Mouse (Mus musculus) Patski (cell line): ENCODE measurements at regions not wholly inside any gene's neighbourhood (a gene's known extent, or its start where the extent isn't known, plus 50 kb on each side); places are given as distances from the start of the nearest gene placed in this dataset.
A peak's percentile ranks its signal among the peaks of the same experiment; 100 is the strongest.

ENCODE experiments used
- ATAC-seq: fragments of 100-300 bp; one replicate; pipeline ENCODE4 v1.8.0; 2021
- CTCF ChIA-PET: fragments of 350-600 bp; sonication (Branson Sonifier 250); formaldehyde crosslinking; loops from one replicate; lab custom pipeline; 2022; ENCODE audit warnings: inconsistent platforms; lab: Charles Lee
- POLR2A ChIA-PET: fragments of 350-600 bp; sonication (Branson Sonifier 250); formaldehyde crosslinking; loops from one replicate; lab custom pipeline; 2022; ENCODE audit warnings: antibody characterized with exemption, inconsistent platforms; lab: Charles Lee
- DNase-seq: peaks from one replicate; pipeline ENCODE4 v3.0.0-alpha.2; 2011; ENCODE audit warnings: low read depth, low spot score
- H3K27me3 ChIP-seq: fragments of 371-371 bp; one replicate; pipeline ENCODE4 v1.5.1; 2021
- CTCF ChIP-seq: fragments of 100-300 bp; IDR thresholded peaks from one replicate; pipeline ENCODE4 v1.5.1; 2021
- in situ Hi-C: fragments of 300-500 bp; cut with MboI; formaldehyde crosslinking; loops from 3 replicates; pipeline ENCODE4 v1.11.1; 2018; ENCODE audit warnings: low pct_unique_long_range_greater_than_20kb, mixed read lengths

DNA sequence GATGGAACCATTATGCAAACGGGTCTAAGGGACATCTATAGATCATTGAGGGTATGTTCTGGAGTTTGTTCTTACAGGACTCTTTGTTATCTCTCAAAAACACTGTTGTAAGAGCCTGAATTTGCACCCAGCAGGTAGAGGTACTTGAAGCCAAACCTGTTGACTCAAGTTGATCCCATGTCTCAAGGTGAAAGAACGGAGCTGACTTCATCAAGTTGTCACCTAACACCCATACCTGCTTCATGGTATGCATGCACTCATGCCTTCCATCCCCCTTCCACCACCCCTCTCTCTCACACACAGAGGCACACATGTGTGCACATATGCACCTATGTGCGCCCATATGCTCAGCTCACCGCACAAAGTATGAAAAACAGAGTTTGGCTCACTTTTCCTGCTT, 189.0 kb downstream of the Ttll7 start:
- no peak for DNase-seq
- no peaks in the 10 kb centered on the region for H3K27me3 ChIP-seq
- TF ChIP-seq CTCF, result no peak
- in situ Hi-C loops, result no loop called here
- ChIA-PET POLR2A (no interaction called here), CTCF (interaction anchor here (1.0 to 1.3 kb wide), 2 partner anchors 12 kb away, joined by 3 read pairs; no protein-coding TSS in a partner anchor)
- ATAC-seq, result no peak

- CTCF ChIA-PET, result no interaction called here
- POLR2A ChIA-PET, result no interaction called here
- in situ Hi-C loops, result no loop called here
- DNase-seq (no peak), ATAC-seq (no peak)
- H3K27me3 ChIP-seq, result no peaks in the 10 kb centered on the region
- no peak for TF ChIP-seq CTCF
Measured at GRCm38 (mm10) chr3:147042911-147043310, 190.7 kb downstream of the Ttll7 start.

- no peaks in the 10 kb centered on the region for H3K27me3 ChIP-seq
- in situ Hi-C loops, result no loop called here
- DNase-seq, result peak; percentile 34
- ChIA-PET CTCF (interaction anchor here (1.2 to 2.1 kb wide), 3 partner anchors 10 to 25 kb away, joined by 3 to 9 read pairs (median 5); no protein-coding TSS in a partner anchor), POLR2A (interaction anchor here (0.6 kb wide), 1 partner anchor 72 kb away, joined by 4 read pairs; no protein-coding TSS in a partner anchor)
- TF ChIP-seq CTCF, result no peak
- no peak for ATAC-seq
Measured at GRCm38 (mm10) chr3:147046634-147047033, 194.5 kb downstream of the Ttll7 start.

DNA sequence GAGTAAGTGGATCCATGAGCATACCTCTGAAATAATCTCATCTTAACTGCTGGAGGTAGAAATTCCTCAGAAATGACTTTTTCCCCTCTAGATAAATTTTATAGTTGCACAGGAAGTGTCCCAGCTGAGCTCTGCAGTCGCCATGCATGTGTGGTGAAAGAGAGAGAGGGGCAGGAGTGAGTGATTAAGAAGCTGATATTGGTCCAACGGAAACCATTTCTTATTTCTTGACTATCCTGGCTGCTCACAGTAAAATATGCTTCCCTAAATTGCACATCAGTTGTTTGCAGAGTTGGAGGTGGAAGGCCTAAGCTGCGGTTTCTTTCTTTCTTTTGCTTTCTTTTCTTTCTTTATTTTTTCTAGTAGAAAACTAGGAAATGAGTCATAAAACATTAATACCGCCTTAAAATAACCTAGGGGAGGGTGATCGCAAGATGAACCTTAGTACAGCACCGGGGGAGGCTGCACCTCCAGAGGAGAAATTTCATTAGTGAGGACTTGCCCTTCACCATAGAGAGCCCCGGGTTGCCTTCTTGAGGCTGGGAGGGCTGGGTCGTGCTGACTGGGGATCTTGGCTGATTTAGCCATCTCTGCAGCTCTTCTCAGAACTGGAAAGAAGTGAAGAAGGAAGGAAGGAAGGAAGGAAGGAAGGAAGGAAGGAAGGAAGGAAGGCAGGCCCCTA, 202.1 kb downstream of the Ttll7 start:
- ChIA-PET CTCF (interaction anchor here (0.8 to 1.7 kb wide), 4 partner anchors 12 to 49 kb away, joined by 3 read pairs; no protein-coding TSS in a partner anchor), POLR2A (no interaction called here)
- DNase-seq (no peak), ATAC-seq (peak; percentile 57)
- in situ Hi-C loops, result no loop called here
- no peaks in the 10 kb centered on the region for H3K27me3 ChIP-seq
- TF ChIP-seq CTCF, result no peak

GRCm38 (mm10) chr3:147057874-147058273, 205.7 kb downstream of the Ttll7 start:
- no peaks in the 10 kb centered on the region for H3K27me3 ChIP-seq
- no peak for DNase-seq
- no peak for ATAC-seq
- POLR2A ChIA-PET, result no interaction called here
- CTCF ChIA-PET, result interaction anchor here (1.0 to 1.6 kb wide), 3 partner anchors 9 to 41 kb away, joined by 3 read pairs; no protein-coding TSS in a partner anchor
- no peak for TF ChIP-seq CTCF
- in situ Hi-C loops, result no loop called here

DNA sequence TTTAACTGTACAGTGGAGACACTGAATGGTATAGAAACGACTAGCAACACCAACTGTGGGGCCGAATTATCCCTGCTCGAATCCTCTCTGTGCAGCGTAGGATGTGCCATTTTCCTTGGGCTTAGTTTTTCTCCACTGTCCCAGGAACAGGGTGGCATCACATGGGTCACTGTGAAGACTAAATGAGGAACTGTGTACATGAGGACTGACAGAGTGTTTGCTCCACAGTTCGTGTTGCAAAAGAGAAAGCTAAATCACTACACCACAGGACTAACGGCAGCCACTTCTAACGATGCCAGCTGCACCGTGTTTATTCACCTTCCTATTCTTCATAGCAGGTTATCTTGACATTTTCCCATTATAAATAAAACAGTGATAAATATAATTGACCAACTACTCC, 208.5 kb downstream of the Ttll7 start:
- ChIA-PET CTCF (no interaction called here), POLR2A (interaction anchor here (0.6 kb wide), 1 partner anchor 1907 kb away, joined by 4 read pairs; no protein-coding TSS in a partner anchor)
- in situ Hi-C loops, result no loop called here
- ATAC-seq (no peak), DNase-seq (no peak)
- H3K27me3 ChIP-seq, result no peaks in the 10 kb centered on the region
- TF ChIP-seq CTCF, result no peak

DNA sequence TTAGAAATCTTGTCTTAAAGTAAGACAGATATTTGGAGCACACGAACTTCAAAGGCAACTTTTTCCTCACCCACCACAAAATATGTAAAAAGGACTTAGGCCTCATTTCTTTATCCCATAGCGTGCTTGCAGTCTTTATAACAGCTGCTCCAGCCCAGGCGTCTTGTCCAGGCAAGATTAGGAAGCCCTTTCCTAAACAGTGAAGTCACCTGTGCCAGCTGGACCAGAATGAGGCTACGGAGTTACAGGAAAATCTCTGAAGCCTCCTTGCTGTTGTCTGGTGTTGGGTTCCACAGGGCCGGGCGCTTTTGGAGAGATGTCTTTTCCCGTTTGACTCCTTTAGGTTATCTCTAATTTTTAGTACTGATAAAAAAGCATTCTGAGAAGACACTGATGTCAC, 210.3 kb downstream of the Ttll7 start:
- ATAC-seq (no peak), DNase-seq (no peak)
- ChIA-PET CTCF (interaction anchor here (1.5 kb wide), 1 partner anchor 30 kb away, joined by 4 read pairs; no protein-coding TSS in a partner anchor), POLR2A (no interaction called here)
- in situ Hi-C loops, result no loop called here
- peaks cover 1% of the 10 kb centered on the region for H3K27me3 ChIP-seq
- no peak for TF ChIP-seq CTCF

DNA sequence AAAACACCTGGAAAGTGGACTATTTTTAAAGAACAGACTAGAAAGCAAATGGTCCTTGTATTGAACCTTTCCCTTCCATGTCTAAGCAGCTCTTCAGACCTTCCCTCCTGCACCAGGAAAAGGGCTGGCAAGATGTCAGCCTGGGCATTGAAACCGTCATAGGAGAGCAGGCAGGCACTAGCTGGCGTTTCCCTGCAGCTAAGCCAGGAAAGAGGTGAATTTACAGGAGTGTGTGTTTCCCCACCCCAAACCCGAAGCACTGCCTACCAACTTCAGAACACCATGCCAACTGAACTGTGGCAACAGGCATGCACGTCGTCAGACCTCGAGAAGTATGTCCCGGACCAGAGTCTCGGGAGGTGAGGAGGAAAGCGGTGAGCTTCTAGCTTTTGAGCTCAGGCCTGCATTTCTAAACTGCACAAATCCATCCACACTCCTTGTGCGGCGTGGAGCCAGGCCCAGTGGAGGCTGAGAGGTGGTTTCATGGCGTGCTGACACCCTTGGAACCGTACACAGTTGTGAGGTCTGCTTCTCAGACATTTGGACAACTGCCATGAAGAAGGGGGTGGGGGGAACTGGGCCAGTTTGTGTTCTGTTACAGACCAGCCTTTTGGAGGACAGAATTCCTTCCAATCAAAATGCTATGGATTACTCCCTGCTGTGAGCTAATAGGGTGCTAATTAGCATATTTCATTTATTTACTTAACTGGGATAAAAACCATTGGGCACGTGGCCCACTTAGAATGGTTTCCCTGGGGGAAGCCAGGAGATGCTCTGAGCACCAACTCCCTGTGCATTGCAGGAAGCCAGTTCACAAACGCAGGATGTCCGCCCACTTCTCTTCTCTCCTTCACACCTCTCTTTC, 211.6 kb downstream of the Ttll7 start:
- ATAC-seq (no peak), DNase-seq (no peak)
- POLR2A ChIA-PET, result no interaction called here

GRCm38 (mm10) chr3:147064443-147064868, 212.3 kb downstream of the Ttll7 start:
- POLR2A ChIA-PET, result interaction anchor here (0.6 kb wide), 1 partner anchor 137 kb away, joined by 3 read pairs; no protein-coding TSS in a partner anchor
- in situ Hi-C loops, result no loop called here
- peaks cover 3% of the 10 kb centered on the region for H3K27me3 ChIP-seq
- DNase-seq, result no peak
- TF ChIP-seq CTCF, result no peak
- CTCF ChIA-PET, result no interaction called here
- no peak for ATAC-seq

More for the DNA sequence above, 211.6 kb downstream of the Ttll7 start:
- no peak for TF ChIP-seq CTCF
- H3K27me3 ChIP-seq, result peaks cover 3% of the 10 kb centered on the region
- CTCF ChIA-PET, result no interaction called here
- in situ Hi-C loops, result no loop called here

DNA sequence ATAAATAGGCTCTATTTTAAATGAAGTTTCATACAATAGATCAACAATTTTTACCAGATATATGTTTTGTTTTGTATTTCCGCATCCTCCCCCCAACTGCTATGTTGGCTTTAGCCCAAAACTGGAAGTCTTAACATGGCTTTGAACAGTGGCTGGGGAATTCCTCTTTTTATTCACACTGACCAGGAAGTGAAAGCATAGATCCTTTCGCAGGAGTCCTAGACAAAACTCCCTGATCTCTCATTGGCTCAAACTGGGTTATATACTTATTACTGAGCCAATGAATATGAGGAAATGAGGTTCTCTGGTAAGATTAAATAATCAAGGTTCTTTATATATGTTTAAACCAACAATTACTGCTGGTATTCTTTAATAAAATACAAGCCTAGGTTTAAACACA, 218.8 kb downstream of the Ttll7 start:
- ChIA-PET CTCF (interaction anchor here (1.2 kb wide), 1 partner anchor 14 kb away, joined by 3 read pairs; no protein-coding TSS in a partner anchor), POLR2A (interaction anchor here (0.7 kb wide), 1 partner anchor 79 kb away, joined by 4 read pairs; no protein-coding TSS in a partner anchor)
- peaks cover 3% of the 10 kb centered on the region for H3K27me3 ChIP-seq
- TF ChIP-seq CTCF, result no peak
- ATAC-seq (no peak), DNase-seq (no peak)
- in situ Hi-C loops, result no loop called here
